Mouse (Mus musculus) stomach, postnatal 0 days (tissue): ENCODE results near the gene Ldb3. TPM values are rescaled to one million over a fixed set of nuclear protein-coding genes. Genes with fewer than 3 reads are reported as not detected.

Experiments
- ATAC-seq: fragments of 200-750 bp; cut with Nextera tagmentation; 2 replicates; pipeline ENCODE4 v1.8.0; 2017; ENCODE audit not compliant: low FRiP score, low TSS enrichment
- DNase-seq: peaks from one replicate; pipeline ENCODE4 v3.0.0-alpha.2; 2016; ENCODE audit warnings: low spot score
- H3K27ac ChIP-seq: fragments of 300-500 bp; sonication (generic); replicated peaks from 2 replicates; pipeline ENCODE4 v1.5.1; 2014; ENCODE audit warnings: mild to moderate bottlenecking, control low read depth
- H3K27me3 ChIP-seq: fragments of 300-500 bp; sonication (generic); 2 replicates; pipeline ENCODE4 v1.6.1; 2014; ENCODE audit warnings: low read length; ENCODE audit not compliant: control insufficient read depth, insufficient read depth
- H3K36me3 ChIP-seq: fragments of 300-500 bp; sonication (generic); 2 replicates; pipeline ENCODE4 v1.6.1; 2014; ENCODE audit warnings: low read length, mixed read lengths; ENCODE audit not compliant: control insufficient read depth, insufficient read depth
- H3K4me1 ChIP-seq: fragments of 300-500 bp; sonication (generic); replicated peaks from 2 replicates; pipeline ENCODE4 v1.6.1; 2014; ENCODE audit warnings: antibody characterized with exemption; ENCODE audit not compliant: control insufficient read depth, insufficient read depth
- H3K4me2 ChIP-seq: fragments of 300-500 bp; sonication (generic); replicated peaks from 2 replicates; pipeline ENCODE4 v1.6.1; 2014; ENCODE audit warnings: low read depth, mild to moderate bottlenecking, control low read depth, moderate library complexity
- H3K4me3 ChIP-seq: fragments of 300-500 bp; sonication (generic); 2 replicates; pipeline ENCODE4 v1.5.1; 2014; ENCODE audit warnings: low read depth, low read length, control low read depth
- H3K9ac ChIP-seq: fragments of 300-500 bp; sonication (generic); 2 replicates; pipeline ENCODE4 v1.6.1; 2014; ENCODE audit warnings: mild to moderate bottlenecking, low read length, control low read depth, mixed read lengths
- H3K9me3 ChIP-seq: fragments of 300-500 bp; sonication (generic); 2 replicates; pipeline ENCODE4 v1.6.1; 2016; ENCODE audit warnings: low read length; ENCODE audit not compliant: control insufficient read depth
- CTCF ChIP-seq: IDR thresholded peaks from 2 replicates; pipeline ENCODE4 v1.5.1; 2016; ENCODE audit warnings: antibody characterized with exemption, low read depth, mild to moderate bottlenecking, moderate library complexity
- EP300 ChIP-seq: optimal IDR thresholded peaks from 2 replicates; pipeline ENCODE3; 2016; ENCODE audit warnings: antibody characterized with exemption
- WGBS: fragments of 180-500 bp; shearing (Covaris S2); extraction: QIAGEN DNeasy Blood & Tissue Kit; methylation state at CpG from one replicate; pipeline ENCODE4 v1.1.7; 2014; 5-methylcytosine and 5-hydroxymethylcytosine counted together
- polyA plus RNA-seq: library from polyadenylated mRNA; unstranded; fragments of >200 nt; fragmentation: Nextera tagmentation; extraction: Ambion mirVana; gene quantifications from 2 replicates; pipeline ENCODE4 v1.2.1, GENCODE M21; 2015

The Ldb3 gene
- polyA plus RNA-seq, 1 experiment from 2014 or later, result 1.7 TPM

- TF ChIP-seq CTCF, result no peak
- 86% methylated on average over 9 of the region's 9 CpGs for WGBS
- Histone ChIP-seq H3K9me3 (no peaks in the 10 kb centered on the region), H3K4me2 (no peak overlapping the region), H3K36me3 (no peaks in the 10 kb centered on the region), H3K4me1 (no peaks in the 10 kb centered on the region), H3K27ac (no peak overlapping the region), H3K9ac (no peak overlapping the region), H3K4me3 (no peak overlapping the region), H3K27me3 (no peaks in the 10 kb centered on the region)
- ATAC-seq (no peak), DNase-seq (no peak)
Measured at GRCm38 (mm10) chr14:34558947-34559346, 29.5 kb downstream of the Ldb3 start.

GRCm38 (mm10) chr14:34555211-34555610, 33.3 kb downstream of the Ldb3 start:
- no peaks in the 10 kb centered on the region for H3K36me3 ChIP-seq
- ATAC-seq (no peak), DNase-seq (no peak)
- no peak overlapping the region for H3K9ac ChIP-seq
- H3K4me1 ChIP-seq, result no peaks in the 10 kb centered on the region
- H3K27ac ChIP-seq, result no peak overlapping the region
- no peak overlapping the region for H3K4me2 ChIP-seq
- H3K4me3 ChIP-seq, result no peak overlapping the region
- no peaks in the 10 kb centered on the region for H3K27me3 ChIP-seq
- 69% methylated on average over 13 of the region's 13 CpGs for WGBS
- no peak for TF ChIP-seq EP300
- no peak for TF ChIP-seq CTCF
- no peaks in the 10 kb centered on the region for H3K9me3 ChIP-seq

DNA sequence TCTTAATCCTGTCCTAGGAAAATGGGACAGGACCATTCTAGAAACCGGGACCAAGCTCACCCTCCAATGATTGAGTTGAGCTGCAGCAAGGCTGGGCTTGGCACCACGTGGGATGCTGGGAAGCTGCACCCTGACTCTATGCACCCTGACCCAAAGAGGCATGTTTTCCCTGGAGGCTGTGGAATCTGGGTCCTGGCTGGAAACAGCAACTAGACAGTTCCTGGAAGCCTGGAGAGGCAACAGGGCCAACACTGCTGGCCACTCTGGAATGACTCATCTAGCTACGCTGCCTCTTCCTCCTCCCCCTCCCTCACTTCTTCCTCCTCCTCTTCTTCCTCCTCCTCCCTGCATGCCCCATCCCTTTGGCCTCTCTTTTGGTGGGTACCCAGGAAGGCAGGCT, 34.4 kb downstream of the Ldb3 start:
- Histone ChIP-seq H3K9ac (no peak overlapping the region), H3K36me3 (no peaks in the 10 kb centered on the region), H3K27me3 (no peaks in the 10 kb centered on the region), H3K4me3 (no peak overlapping the region), H3K4me2 (no peak overlapping the region), H3K4me1 (no peaks in the 10 kb centered on the region), H3K27ac (peak overlapping the region; percentile 40; the same call in 1 of the 2 replicates), H3K9me3 (no peaks in the 10 kb centered on the region)
- 31% methylated on average over 3 of the region's 3 CpGs for whole genome bisulfite sequencing
- TF ChIP-seq EP300 (no peak), CTCF (no peak)
- peak; percentile 41 for ATAC-seq
- DNase-seq, result peak; percentile 52

- WGBS, result 89% methylated on average over 6 of the region's 6 CpGs
- peak overlapping the region; percentile 40 for H3K27ac ChIP-seq
- no peak for ATAC-seq
- DNase-seq, result no peak
- no peak overlapping the region for H3K9ac ChIP-seq
- no peak overlapping the region for H3K4me2 ChIP-seq
- no peaks in the 10 kb centered on the region for H3K4me1 ChIP-seq
- H3K36me3 ChIP-seq, result no peaks in the 10 kb centered on the region
- TF ChIP-seq EP300, result no peak
- no peak for TF ChIP-seq CTCF
- H3K9me3 ChIP-seq, result no peaks in the 10 kb centered on the region
- H3K27me3 ChIP-seq, result no peaks in the 10 kb centered on the region
- H3K4me3 ChIP-seq, result no peak overlapping the region
Measured at GRCm38 (mm10) chr14:34553470-34553869, 35.0 kb downstream of the Ldb3 start.

- Histone ChIP-seq H3K27ac (no peak overlapping the region), H3K36me3 (no peaks in the 10 kb centered on the region), H3K4me1 (no peaks in the 10 kb centered on the region; the same call in 1 of the 2 replicates), H3K27me3 (no peaks in the 10 kb centered on the region), H3K9ac (no peak overlapping the region), H3K4me2 (no peak overlapping the region), H3K4me3 (no peak overlapping the region), H3K9me3 (no peaks in the 10 kb centered on the region)
- TF ChIP-seq EP300, result no peak
- no peak for TF ChIP-seq CTCF
- ATAC-seq (no peak), DNase-seq (no peak)
- WGBS, result 92% methylated on average over 5 of the region's 5 CpGs
Measured at GRCm38 (mm10) chr14:34552226-34552625, 36.3 kb downstream of the Ldb3 start.

- TF ChIP-seq CTCF (peak; percentile 98), EP300 (no peak)
- under 1% methylated on average over 55 of the region's 55 CpGs for WGBS
- Histone ChIP-seq H3K27me3 (no peaks in the 10 kb centered on the region), H3K9ac (peak overlapping the region; percentile 89), H3K4me2 (peak overlapping the region; percentile 96), H3K4me3 (peak overlapping the region; percentile 76), H3K9me3 (no peaks in the 10 kb centered on the region), H3K36me3 (no peaks in the 10 kb centered on the region), H3K4me1 (peaks cover 2% of the 10 kb centered on the region; the same call in 1 of the 2 replicates), H3K27ac (peak overlapping the region; percentile 96)
- ATAC-seq (peak; percentile 95), DNase-seq (peak; percentile 95)
Measured at GRCm38 (mm10) chr14:34549004-34549671, 39.3 kb downstream of the Ldb3 start.
